In the genomic region with DNA sequence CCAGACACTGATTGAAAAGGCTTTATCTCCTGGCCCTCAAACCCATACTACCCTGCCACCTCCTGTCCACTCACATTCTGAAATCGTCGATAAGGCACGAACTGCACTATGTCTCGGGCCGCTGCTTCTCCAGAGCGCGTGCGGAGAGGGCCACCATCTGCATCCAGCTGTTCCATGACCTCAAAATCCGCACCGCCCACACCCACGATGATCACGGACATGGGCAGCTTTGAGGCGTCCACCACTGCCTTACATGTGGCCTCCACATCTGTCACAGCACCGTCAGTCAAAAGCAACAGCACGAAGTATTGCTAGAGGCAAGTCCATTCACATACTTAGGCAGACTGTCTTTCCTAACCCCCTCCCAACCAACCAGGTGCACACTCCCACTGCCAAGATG, we compare ENCODE assay signal across 36 mouse cellular contexts. TPM values are rescaled to one million over a fixed set of nuclear protein-coding genes. Genes with fewer than 3 reads are reported as not detected.
DNase-seq lines count a peak whose midpoint lies in the region; ATAC-seq and TF ChIP-seq lines count a peak whose summit lies in the region.
"Had no signal": no experiment of that assay in that cellular context is flagged by ENCODE, and none has a peak within 500 bp of the region (broad histone marks: within the 10 kb centered on the region; RNA-seq: fewer than 3 reads in every experiment).

No protein-coding gene starts in this region.

- no peak for DNase-seq in lung, embryonic 14.5 days
- no peak for DNase-seq in lung, postnatal 25 days (ENCODE audit: low spot score)
- DNase-seq in heart, adult 8-10 months (ENCODE audit: low spot score) = peak; percentile 24
- peak; percentile 42 for DNase-seq in heart, postnatal 25 days (ENCODE audit: low spot score)
- peak; percentile 38 for DNase-seq in lung, postnatal 14 days
- no peak for DNase-seq in left cerebral cortex, adult 11 months (ENCODE audit: low spot score)
- no peak for DNase-seq in left cerebral cortex, adult 8-10 months (ENCODE audit: low spot score in 2 of 2)
- DNase-seq: adrenal gland, postnatal 25 days; cerebellum, adult 11-12 months; cerebellum, adult 9-11 months; gastrocnemius, postnatal 25 days; kidney, adult 11 months; kidney, postnatal 36 days; left cerebral cortex, postnatal 4 days; liver, postnatal 0 days; right cerebral cortex, adult 18-20 months; right cerebral cortex, postnatal 4 days; thymus, postnatal 25 days had no signal

- TF ChIP-seq CTCF in lung, embryonic 14.5 days (IDR thresholded peaks at IDR 0.05; ENCODE audit: low read depth) = no peak

- no peak overlapping the region for H3K4me2 ChIP-seq in lung, embryonic 14.5 days
- H3K4me2 ChIP-seq: embryonic facial prominence, embryonic 13.5 days; forebrain, embryonic 15.5 days; heart, embryonic 13.5 days; hindbrain, embryonic 15.5 days; kidney, embryonic 15.5 days; liver, embryonic 12.5 days; midbrain, embryonic 15.5 days; neural tube, embryonic 15.5 days had no signal

- intact Hi-C loops in heart, postnatal 25 days (cut with DNase I) = no loop called here

- peaks cover 97% of the 10 kb centered on the region for H3K36me3 ChIP-seq in lung, embryonic 14.5 days (ENCODE audit: insufficient read depth)

- ATAC-seq in lung, embryonic 14.5 days (ENCODE audit: insufficient read depth) = 0 out of 2 replicates have a peak, but pooled peaks have one; percentile 7
- ATAC-seq: CD4-positive, CD25-positive, alpha-beta regulatory T cell, adult 4 months; forebrain, embryonic 15.5 days; inflammation-experienced regulatory T-cells, adult 6 months; liver, embryonic 12.5 days; liver, postnatal 0 days; midbrain, embryonic 15.5 days had no signal

- H3K27ac ChIP-seq in lung, embryonic 14.5 days (ENCODE audit: low read depth) = no peak overlapping the region
- H3K27ac ChIP-seq: embryonic facial prominence, embryonic 13.5 days; forebrain, embryonic 10.5 days; forebrain, embryonic 15.5 days; heart, embryonic 13.5 days; hindbrain, embryonic 15.5 days; kidney, embryonic 15.5 days; layer of hippocampus, adult 2 months; liver, embryonic 12.5 days; midbrain, embryonic 15.5 days; neural tube, embryonic 15.5 days had no signal

- H3K27me3 ChIP-seq in lung, embryonic 14.5 days (ENCODE audit: insufficient read depth, low read length) = no peaks in the 10 kb centered on the region
- H3K27me3 ChIP-seq: embryonic facial prominence, embryonic 13.5 days; forebrain, embryonic 15.5 days; heart, embryonic 13.5 days; hindbrain, embryonic 15.5 days; kidney, embryonic 15.5 days; liver, embryonic 12.5 days; midbrain, embryonic 15.5 days; neural tube, embryonic 15.5 days had no signal

- no peak overlapping the region for H3K9ac ChIP-seq in lung, embryonic 14.5 days
- H3K9ac ChIP-seq: embryonic facial prominence, embryonic 13.5 days; forebrain, embryonic 15.5 days; heart, embryonic 13.5 days; hindbrain, embryonic 15.5 days; kidney, embryonic 15.5 days; liver, embryonic 12.5 days; liver, postnatal 0 days; midbrain, embryonic 15.5 days; neural tube, embryonic 15.5 days had no signal

- H3K9me3 ChIP-seq in lung, embryonic 14.5 days (ENCODE audit: low read depth, low read length) = no peaks in the 10 kb centered on the region
- H3K9me3 ChIP-seq: embryonic facial prominence, embryonic 13.5 days; forebrain, embryonic 10.5 days; forebrain, embryonic 15.5 days; heart, embryonic 13.5 days; hindbrain, embryonic 15.5 days; kidney, embryonic 15.5 days; liver, embryonic 12.5 days; midbrain, embryonic 15.5 days; neural tube, embryonic 15.5 days had no signal

- H3K4me3 ChIP-seq in lung, embryonic 14.5 days (ENCODE audit: low read depth, low read length) = no peak overlapping the region
- H3K4me3 ChIP-seq: embryonic facial prominence, embryonic 13.5 days; forebrain, embryonic 10.5 days; forebrain, embryonic 15.5 days; heart, embryonic 13.5 days; hindbrain, embryonic 15.5 days; kidney, embryonic 15.5 days; layer of hippocampus, adult 2 months; liver, embryonic 12.5 days; midbrain, embryonic 15.5 days; neural tube, embryonic 15.5 days had no signal

- 88% methylated on average over 15 of the region's 15 CpGs for WGBS in lung, embryonic 14.5 days

- no peaks in the 10 kb centered on the region for H3K4me1 ChIP-seq in lung, embryonic 14.5 days (ENCODE audit: insufficient read depth)
- H3K4me1 ChIP-seq: embryonic facial prominence, embryonic 13.5 days; forebrain, embryonic 10.5 days; forebrain, embryonic 15.5 days; heart, embryonic 13.5 days; hindbrain, embryonic 15.5 days; kidney, embryonic 15.5 days; liver, embryonic 12.5 days; midbrain, embryonic 15.5 days; neural tube, embryonic 15.5 days had no signal

RNA-seq across cellular contexts. Expression of a gene that starts 8.8 kb away (rescaled TPM):
- 3.2 and 3.9 TPM in 2 replicates for polyA plus RNA-seq in lung, embryonic 14.5 days (2014; fragmentation: Nextera tagmentation; extraction: Ambion mirVana)
- 1 to 10 TPM in 2 of 4 experiments, under 1 TPM in 2; 0.62 to 2.3 (median 1.1) TPM for total RNA-seq in heart, adult 8-10 months (2022)
- 1 to 10 TPM in 1 of 2 experiments, under 1 TPM in 1; 0.75 to 1.4 TPM for total RNA-seq in heart, postnatal 25 days (2021)
- 1 to 10 TPM; 2.9 to 4.0 (median 3.7) TPM for total RNA-seq in left cerebral cortex, adult 8-10 months (2022)

RNA-seq across cellular contexts. Expression of a gene that starts 21.0 kb away (rescaled TPM):
- polyA plus RNA-seq in lung, embryonic 14.5 days (2014; fragmentation: Nextera tagmentation; extraction: Ambion mirVana) = not detected in 2 replicates
- total RNA-seq in heart, adult 8-10 months (2022) = not detected
- not detected for total RNA-seq in heart, postnatal 25 days (2021)
- total RNA-seq in left cerebral cortex, adult 8-10 months (2022) = not detected
- total RNA-seq: adrenal gland, adult 18-20 months; adrenal gland, postnatal 25 days; common myeloid progenitor, adult 5-6 weeks; gastrocnemius, adult 18-20 months; gastrocnemius, postnatal 25 days; hematopoietic stem cell, adult 5-6 weeks; layer of hippocampus, adult 2 months; layer of hippocampus, postnatal 14 days; left cerebral cortex, postnatal 4 days had no signal
- polyA plus RNA-seq: CD4-positive, CD25-positive, alpha-beta regulatory T cell, adult 4 months; forebrain, embryonic 10.5 days; forebrain, embryonic 15.5 days; heart, embryonic 13.5 days; hindbrain, embryonic 15.5 days; inflammation-experienced regulatory T-cells, adult 6 months; kidney, embryonic 15.5 days; liver, embryonic 12.5 days; liver, postnatal 0 days; midbrain, embryonic 15.5 days; spleen, adult 2 months had no signal

RNA-seq across cellular contexts. Expression of a gene that starts 38.0 kb away (rescaled TPM):
- polyA plus RNA-seq in lung, embryonic 14.5 days (2014; fragmentation: Nextera tagmentation; extraction: Ambion mirVana) = 66.7 and 70.2 TPM in 2 replicates
- total RNA-seq in heart, adult 8-10 months (2022) = 10 to 100 TPM in 3 of 4 experiments, 1 to 10 TPM in 1; 9.4 to 13.7 (median 11.9) TPM
- 10 to 100 TPM; 15.6 to 18.4 TPM for total RNA-seq in heart, postnatal 25 days (2021)
- total RNA-seq in left cerebral cortex, adult 8-10 months (2022) = 10 to 100 TPM; 25.2 to 37.8 (median 34.2) TPM

RNA-seq across cellular contexts. Expression of a gene that starts 38.1 kb away (rescaled TPM):
- 36.9 and 41.2 TPM in 2 replicates for polyA plus RNA-seq in lung, embryonic 14.5 days (2014; fragmentation: Nextera tagmentation; extraction: Ambion mirVana)
- total RNA-seq in heart, adult 8-10 months (2022) = 10 to 100 TPM in 2 of 4 experiments, 1 to 10 TPM in 2; 8.4 to 20.4 (median 13.6) TPM
- 10 to 100 TPM; 13.2 to 14.2 TPM for total RNA-seq in heart, postnatal 25 days (2021)
- total RNA-seq in left cerebral cortex, adult 8-10 months (2022) = 10 to 100 TPM; 23.0 to 35.0 (median 26.7) TPM

RNA-seq across cellular contexts. Expression of a gene that starts 53.2 kb away (rescaled TPM):
- polyA plus RNA-seq in lung, embryonic 14.5 days (2014; fragmentation: Nextera tagmentation; extraction: Ambion mirVana) = 11.0 and 16.6 TPM in 2 replicates
- 10 to 100 TPM in 2 of 4 experiments, 1 to 10 TPM in 2; 9.4 to 12.1 (median 10.2) TPM for total RNA-seq in heart, adult 8-10 months (2022)
- total RNA-seq in heart, postnatal 25 days (2021) = 10 to 100 TPM; 10.3 to 12.9 TPM
- total RNA-seq in left cerebral cortex, adult 8-10 months (2022) = 10 to 100 TPM; 10.4 to 33.0 (median 23.4) TPM

Comparison
In these comparisons a context has a peak if more than half of its experiments do, and no peak if none do; other contexts are left out.
1. DNase-seq: peak in heart, adult 8-10 months (single experiment), heart, postnatal 25 days (single experiment) and lung, postnatal 14 days (single experiment); none in lung, embryonic 14.5 days (single experiment), lung, postnatal 25 days (single experiment), left cerebral cortex, adult 11 months (single experiment) and left cerebral cortex, adult 8-10 months (0 of 2).